Mouse (Mus musculus): ENCODE measurements at regions not wholly inside any gene's neighbourhood (a gene's known extent, or its start where the extent isn't known, plus 50 kb on each side); places are given as distances from the start of the nearest gene placed in this dataset.

DNA sequence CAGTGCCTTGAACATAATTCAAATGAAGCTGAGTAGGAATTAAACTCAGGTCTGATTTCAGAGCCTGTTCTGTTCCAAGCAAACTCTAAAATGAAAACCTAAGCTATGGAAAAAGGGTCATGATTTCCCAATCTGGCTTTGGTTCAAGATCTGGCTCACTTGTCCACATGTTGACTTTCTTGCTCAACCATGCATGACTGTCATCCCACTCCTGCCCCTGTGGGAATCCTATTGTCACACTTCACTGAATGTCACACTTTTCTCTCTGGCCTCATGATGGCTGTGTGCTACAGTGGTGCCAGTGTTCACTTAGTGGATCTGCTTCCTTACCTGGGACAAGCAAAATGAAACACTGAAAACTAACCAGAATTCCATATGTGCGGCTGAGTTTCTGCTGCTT lies 403.0 kb downstream of the Atp6ap1l start:
- ATAC-seq (ENCODE audit: extremely low read depth, insufficient number of reproducible peaks, low FRiP score, poor library complexity, severe bottlenecking) = no peak

DNA sequence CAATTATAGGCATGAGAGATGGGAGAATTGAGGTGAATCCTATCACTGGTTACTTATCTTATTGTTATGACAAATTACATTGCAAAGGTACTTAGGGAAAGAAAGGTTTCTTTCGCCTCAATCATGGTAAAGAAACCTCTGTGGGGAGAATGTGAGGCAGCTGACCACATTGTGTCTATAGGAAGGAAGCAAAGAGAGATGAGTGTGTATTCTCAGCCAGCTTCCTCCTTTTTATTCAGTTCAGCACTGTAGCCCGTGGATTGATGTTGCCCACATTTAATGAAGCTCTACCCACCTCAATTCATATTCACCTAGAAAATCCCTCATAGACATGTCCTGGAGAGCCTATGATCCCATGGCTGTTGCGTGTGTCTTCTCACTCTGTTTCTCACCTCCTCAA lies 406.2 kb downstream of the Atp6ap1l start:
- no peak for ATAC-seq (ENCODE audit: extremely low read depth, insufficient number of reproducible peaks, low FRiP score, poor library complexity, severe bottlenecking)

DNA sequence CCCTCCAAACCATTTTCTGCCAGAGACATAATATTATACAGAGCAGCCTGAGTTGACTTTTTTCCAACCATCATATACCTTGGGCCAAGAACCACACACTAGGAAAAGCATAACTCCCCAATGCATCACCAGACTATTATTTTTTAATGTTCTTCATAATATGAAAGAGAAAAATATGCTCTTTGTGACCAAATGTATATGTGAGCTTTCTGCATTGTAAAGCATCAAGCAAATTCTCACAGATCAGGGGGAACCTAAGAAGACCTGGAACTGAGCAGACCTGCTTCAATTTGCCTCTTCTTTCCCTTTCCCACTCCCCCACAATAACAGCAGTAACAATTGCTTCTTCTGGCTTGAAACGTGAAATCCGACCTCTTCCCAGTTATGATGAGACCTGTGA lies 407.6 kb downstream of the Atp6ap1l start:
- ATAC-seq (ENCODE audit: extremely low read depth, insufficient number of reproducible peaks, low FRiP score, poor library complexity, severe bottlenecking) = no peak

DNA sequence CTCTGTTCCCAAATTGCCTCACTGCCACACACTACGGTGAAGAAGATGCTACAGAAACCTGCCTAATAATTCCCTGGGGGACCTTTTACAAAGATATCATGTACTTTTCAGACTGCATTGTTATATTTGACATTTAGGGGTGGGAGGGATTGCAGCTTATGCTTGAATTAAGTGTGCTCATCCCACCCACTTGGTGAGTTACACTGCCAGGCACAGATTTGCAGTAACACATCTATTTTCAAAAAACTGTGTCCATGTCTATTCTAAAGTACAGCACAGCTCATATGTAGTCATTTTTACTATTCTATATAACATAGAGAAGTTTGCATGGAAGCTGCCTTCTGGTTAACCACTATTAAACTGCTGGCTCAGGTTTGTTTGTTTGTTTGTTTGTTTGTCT lies 404.3 kb upstream of the Xrcc4 start:
- ATAC-seq (ENCODE audit: extremely low read depth, insufficient number of reproducible peaks, low FRiP score, poor library complexity, severe bottlenecking) = no peak

DNA sequence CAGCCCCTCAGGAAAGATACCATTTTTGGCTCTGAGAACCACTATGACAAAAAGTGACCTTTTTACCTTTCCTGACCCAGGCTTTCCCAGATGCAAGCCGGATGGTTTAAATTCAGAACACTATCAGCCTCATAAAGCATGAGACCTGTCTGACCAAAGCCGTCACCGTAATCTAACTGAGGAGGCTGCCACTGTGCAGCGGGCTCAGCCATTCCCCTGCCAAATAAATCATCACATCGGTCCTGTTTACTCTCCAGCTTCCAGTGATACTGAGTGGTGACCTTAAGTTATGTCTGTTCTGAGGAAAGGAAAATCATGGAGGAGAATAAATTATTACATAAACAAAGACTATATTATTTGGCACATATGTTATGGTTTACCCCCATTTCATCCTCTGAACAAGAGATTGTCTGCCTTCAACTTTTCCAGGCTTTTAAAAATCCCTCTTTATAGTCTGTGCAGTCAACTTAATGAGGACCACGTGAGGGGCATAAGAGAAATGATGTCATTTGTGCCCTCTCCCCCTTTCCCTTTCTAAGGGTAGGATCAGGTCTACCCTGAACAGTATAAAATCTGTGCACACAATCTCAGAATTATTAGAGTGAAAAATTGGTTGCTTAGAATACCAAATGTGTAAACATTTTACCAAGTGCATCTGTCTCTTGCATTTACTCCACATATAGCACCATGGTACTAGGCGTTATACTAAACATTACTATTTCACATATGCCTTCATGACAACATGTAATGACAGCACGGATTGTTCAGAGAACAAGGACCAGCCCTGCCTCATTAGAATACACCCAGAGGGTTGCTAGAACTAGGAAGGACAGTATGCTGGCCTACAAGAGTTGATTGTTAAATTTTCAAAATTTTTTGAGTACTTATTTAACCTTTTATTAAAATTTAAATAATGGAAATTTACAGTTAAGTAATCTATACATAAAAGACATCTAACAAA lies 401.9 kb upstream of the Xrcc4 start:
- ATAC-seq (ENCODE audit: extremely low read depth, insufficient number of reproducible peaks, low FRiP score, poor library complexity, severe bottlenecking) = no peak

DNA sequence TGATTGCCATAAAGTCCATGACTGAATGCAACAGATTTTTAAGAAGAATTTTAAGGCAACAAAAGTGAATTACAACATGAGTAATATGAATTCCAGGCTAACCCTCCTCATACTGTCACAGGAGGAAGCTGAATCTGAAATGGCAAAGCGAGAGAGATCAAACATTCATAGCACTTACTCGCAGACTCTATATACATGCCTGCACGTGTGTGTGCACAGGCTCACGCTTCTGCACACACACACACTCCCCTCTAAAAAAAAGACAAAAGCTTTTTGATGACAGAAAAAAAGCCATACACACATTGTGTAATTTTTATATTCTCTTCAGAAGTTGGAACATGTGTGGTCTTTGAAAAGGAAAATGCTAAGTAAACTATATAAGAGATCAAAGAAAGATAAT lies 391.1 kb upstream of the Xrcc4 start:
- ATAC-seq (ENCODE audit: extremely low read depth, insufficient number of reproducible peaks, low FRiP score, poor library complexity, severe bottlenecking) = no peak

DNA sequence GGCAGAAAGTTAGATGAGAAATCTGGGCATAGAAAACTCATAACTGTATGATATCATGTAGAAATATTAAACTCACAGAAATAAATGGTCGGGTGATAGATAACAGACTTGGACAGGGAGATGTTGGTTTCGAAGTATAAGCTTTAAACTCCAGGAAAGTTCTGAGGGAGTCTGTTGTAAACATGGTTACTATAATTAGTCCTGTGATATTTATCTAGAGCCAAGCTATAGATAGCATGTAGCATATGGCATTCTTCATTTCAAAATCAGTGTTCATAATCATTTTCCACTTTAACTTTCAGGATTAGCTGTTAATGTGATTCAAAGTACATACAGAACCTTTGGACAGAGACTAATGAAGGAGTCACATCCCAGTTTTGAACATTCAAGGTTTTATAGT lies 387.5 kb upstream of the Xrcc4 start:
- ATAC-seq (ENCODE audit: extremely low read depth, insufficient number of reproducible peaks, low FRiP score, poor library complexity, severe bottlenecking) = no peak

DNA sequence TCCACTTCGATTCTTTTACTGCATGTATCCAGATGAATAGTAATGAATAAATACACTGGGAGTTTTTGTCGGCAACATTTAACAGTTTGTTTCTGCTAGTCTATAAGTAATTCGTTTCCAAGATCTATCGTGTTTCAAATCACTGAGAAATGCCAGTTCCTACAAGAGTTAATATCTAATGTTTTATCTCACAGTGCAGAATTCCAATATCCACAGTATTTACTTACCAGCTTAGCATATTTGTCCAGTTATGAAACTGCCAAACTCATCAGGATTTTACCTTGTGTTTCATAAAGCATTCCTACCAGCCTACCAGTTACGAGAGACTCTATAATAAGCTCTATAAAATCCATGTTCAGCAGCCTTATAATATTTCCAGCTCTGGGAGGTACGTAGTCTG lies 385.1 kb upstream of the Xrcc4 start:
- no peak for ATAC-seq (ENCODE audit: extremely low read depth, insufficient number of reproducible peaks, low FRiP score, poor library complexity, severe bottlenecking)

DNA sequence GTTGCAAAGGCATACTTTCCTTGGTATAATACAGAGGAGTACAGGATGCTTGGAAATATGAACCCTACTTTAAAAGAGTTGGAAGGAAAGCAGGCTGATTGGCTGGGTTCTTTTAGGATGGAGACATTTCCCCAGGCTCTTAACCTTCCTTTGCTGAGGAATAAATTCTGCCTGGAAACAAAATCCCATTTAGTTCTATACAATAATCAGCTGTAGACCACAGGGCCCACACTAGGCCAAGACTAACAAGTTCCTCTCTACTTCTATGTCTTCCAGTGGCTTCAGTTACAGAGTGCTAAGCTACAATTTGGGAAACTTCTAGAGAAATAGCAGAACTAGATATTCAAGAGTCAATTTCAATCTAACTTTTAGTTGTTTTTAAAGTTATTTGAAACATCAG lies 384.6 kb upstream of the Xrcc4 start:
- ATAC-seq (ENCODE audit: extremely low read depth, insufficient number of reproducible peaks, low FRiP score, poor library complexity, severe bottlenecking) = no peak

DNA sequence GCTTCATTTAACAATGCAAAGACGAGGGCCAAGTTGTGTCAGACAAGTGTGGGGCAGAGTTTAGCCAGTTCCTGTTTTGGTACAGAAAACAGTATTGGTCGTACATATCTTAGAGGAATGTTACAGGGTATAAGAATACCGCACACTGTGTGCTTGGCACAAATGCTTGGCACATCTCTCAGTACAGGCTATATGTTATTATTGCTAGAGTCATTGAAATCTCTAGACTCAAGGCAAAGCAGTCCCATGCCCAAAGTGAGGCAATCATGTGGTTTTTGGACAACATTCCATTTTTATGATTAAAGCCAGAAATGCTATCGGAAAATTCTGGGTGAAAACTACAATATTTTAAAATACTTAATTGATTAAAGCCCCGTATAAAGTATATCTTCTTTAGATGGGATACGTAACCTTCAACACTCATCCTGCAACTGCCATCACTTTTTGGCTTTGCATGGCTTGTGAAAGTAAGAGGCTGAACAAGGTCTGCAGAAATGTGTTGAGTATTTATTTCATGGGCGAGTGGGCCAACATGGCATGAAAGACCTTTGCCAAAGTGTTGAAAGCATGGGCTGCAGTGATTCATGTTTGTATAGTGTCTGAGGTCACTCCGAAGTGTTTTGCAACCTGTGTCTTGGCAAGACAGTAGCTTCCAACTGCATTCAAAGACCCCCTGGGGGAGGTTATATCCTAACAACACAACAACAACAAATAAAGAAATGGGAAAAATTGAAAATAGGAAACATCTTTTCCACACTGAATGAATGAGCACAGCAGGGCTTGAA lies 383.8 kb upstream of the Xrcc4 start:
- ATAC-seq (ENCODE audit: extremely low read depth, insufficient number of reproducible peaks, low FRiP score, poor library complexity, severe bottlenecking) = no peak

DNA sequence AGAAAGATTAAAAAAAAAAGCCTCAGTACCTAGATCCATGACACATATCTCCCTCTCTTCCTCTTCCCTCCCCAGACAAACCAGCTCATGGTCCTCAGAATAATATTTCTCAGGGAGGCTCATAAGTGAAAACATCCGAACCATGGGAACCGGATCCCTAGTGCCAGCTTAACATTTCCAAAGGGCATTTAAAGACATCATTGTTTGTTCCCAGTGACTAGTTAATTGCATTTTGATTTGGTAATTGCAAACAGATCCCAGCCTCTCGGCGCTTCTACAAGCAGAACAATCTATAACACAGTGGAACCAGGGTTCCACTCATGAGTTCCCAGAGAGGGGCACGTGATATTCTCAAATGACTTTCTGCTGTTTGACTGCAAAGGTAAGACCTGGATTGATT lies 376.7 kb upstream of the Xrcc4 start:
- no peak for ATAC-seq (ENCODE audit: extremely low read depth, insufficient number of reproducible peaks, low FRiP score, poor library complexity, severe bottlenecking)

DNA sequence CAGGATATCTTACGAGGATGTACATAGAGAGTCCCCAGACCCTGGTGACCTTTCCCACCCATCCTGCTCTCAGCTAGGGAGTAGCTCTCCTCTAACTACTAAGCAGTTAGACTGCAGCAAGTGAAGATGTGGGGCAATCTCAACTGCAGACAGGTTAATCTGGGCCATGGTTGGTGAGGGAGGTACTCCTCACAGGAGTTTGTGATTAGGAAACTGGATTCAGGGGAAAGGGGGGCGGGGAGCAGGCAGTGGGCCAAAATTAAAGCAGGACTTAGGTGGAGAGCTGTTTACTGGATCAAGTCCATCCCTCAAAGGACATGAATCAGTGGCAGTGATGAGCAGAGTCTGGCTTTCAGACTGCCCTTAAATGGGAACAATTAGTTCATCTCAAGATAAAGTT lies 374.6 kb upstream of the Xrcc4 start:
- no peak for ATAC-seq (ENCODE audit: extremely low read depth, insufficient number of reproducible peaks, low FRiP score, poor library complexity, severe bottlenecking)

DNA sequence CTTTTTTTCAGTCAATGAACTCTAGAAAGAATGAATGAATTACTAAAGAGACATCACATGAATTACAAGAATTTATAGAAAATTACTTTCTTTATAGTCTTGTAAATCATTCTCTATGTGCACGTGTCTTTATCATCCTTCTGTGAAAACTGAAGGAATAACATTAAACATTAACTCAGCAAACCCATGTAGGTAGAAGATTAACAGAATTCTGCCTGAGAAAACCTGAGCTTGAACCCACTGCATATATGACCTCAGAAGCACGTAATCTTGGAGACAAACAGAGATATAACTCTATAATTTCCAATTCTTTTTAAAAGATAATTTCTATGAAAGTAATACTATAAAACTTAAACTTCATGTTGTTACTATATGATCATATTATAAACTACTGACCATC lies 374.0 kb upstream of the Xrcc4 start:
- ATAC-seq (ENCODE audit: extremely low read depth, insufficient number of reproducible peaks, low FRiP score, poor library complexity, severe bottlenecking) = no peak

DNA sequence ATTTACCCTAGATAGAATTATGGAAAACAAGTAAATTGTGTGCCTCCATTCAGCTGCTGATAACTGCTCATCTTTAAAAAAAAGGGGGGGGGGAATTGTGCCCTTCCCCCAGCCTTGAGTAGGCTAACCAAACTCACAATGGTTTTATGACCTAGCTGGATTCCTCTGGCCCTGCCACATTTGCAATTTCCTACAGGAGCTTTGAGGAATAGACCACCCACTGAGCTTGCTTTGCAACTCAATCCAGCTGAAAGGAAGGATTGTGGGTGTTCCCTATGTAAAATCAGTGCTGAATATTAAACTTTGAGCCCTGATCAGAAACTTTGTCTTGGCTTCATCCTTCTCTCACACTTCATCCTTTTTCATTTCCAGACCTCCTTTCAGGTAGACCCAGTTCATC lies 365.2 kb upstream of the Xrcc4 start:
- no peak for ATAC-seq (ENCODE audit: extremely low read depth, insufficient number of reproducible peaks, low FRiP score, poor library complexity, severe bottlenecking)

DNA sequence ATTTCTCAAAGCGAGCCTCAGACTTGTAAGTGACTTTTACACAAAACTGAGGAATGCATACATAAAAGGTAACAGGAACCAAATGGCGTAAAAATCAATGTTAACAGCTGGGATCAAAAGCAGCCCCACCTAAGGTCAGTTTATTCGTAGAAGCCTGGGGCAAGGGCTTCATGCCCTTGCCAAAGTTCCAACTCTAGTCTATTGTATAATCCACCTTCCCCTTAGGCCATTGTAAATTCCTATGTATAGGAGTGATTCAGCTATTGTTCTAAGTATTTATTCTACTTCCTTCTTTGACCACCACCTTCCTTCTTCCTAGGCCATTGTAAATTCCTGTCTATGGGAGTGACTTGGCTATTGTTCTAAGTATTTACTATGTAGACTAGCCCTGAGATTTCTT lies 337.5 kb upstream of the Xrcc4 start:
- no peak for ATAC-seq (ENCODE audit: extremely low read depth, insufficient number of reproducible peaks, low FRiP score, poor library complexity, severe bottlenecking)

DNA sequence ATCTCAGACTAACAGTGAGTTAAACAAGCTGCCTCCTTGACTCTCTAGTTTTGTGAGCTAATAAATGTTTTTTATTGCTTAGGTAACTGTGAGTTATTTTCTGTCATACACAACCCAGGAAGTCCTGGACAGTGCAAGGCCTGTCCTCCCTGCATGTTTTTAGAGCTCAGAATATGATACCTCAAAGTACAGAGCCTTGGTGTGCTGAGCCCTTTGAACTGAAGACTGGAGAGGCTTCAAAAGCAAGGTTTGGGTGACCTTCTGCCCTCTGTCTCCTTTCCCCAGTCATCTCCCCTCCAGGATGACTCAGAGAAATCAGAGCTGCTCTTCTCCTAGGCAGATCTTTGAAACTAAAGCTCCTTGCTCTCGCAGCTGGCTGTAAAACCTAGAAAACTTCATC lies 336.0 kb upstream of the Xrcc4 start:
- ATAC-seq (ENCODE audit: extremely low read depth, insufficient number of reproducible peaks, low FRiP score, poor library complexity, severe bottlenecking) = no peak

DNA sequence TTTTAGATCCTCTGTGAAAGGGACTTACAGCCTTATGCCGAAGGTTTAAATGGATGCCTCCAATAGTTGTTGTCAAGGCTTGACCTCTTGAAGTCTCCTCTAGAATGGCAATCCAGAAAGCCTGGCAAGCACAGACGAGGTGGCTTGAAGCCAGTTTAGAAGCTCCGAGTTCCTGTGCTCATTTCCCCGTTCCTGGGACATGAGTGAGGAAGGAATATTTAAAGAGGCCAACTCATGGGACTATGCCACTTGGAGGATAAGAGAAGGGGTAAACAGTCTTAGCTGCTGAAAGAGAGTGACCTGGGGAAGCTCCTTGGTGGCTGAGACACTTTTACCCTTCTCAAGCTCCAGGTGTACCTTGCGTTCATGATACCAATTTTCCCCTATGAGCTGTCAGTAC lies 335.1 kb upstream of the Xrcc4 start:
- ATAC-seq (ENCODE audit: extremely low read depth, insufficient number of reproducible peaks, low FRiP score, poor library complexity, severe bottlenecking) = no peak

DNA sequence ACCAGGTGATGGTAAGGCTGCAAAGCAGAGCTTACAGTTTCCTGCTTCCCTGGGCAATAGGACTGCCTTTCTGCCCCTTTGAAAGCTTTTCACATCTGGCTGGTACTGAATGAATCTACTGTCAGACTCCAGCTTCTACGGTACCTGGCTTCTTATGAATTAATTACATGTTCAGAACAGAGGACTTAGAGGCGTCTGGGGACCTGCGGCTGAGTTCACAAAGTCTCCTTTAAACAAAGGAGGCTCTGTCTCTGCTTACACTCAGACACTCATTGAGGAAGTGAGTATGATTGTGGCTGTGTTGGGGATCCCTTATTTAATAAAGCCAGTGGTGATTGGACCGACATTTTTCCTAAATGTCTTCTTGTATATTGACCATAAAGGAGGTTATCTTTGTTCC lies 331.6 kb upstream of the Xrcc4 start:
- no peak for ATAC-seq (ENCODE audit: extremely low read depth, insufficient number of reproducible peaks, low FRiP score, poor library complexity, severe bottlenecking)

DNA sequence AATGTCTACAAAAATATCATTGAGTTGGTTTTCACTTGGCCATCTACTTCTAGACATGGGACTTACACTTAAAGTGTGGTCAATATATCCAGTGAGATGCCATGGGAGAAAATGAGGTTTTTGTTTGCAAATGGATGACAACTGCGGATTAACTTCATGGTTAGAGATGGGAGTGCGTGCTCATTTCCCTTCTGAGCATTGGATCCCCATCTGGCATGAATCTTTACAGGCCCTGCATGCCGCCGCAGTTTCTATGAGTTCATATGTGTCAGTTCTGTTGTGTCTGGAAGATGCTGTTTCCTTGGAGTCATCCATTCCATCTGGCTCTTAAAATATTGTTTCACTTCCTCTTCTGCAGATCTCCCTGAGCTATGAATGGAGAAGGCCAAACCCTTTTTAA lies 315.0 kb upstream of the Xrcc4 start:
- ATAC-seq (ENCODE audit: extremely low read depth, insufficient number of reproducible peaks, low FRiP score, poor library complexity, severe bottlenecking) = no peak

DNA sequence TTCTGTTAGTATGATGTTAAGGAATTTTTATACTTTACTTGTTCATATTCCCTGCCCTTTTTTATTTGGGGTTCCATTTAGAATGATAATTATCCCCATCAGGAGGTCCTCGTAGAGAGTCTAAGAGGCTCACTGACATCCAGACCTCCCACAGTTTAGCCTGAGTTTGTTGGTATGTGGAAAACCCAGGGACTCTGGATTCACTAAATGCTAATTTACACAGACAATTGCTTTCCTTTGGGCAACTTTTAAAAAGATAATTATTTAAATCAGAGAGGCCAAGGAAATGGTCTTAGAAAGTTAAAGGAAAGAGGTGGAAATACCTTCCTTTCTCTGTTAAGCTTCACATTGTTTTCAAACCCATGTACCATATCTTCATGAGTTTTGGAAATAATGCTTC lies 312.7 kb upstream of the Xrcc4 start:
- no peak for ATAC-seq (ENCODE audit: extremely low read depth, insufficient number of reproducible peaks, low FRiP score, poor library complexity, severe bottlenecking)
